Mouse (Mus musculus): ENCODE data around the gene Apbb2. TPM values are rescaled to one million over a fixed set of nuclear protein-coding genes. Genes with fewer than 3 reads are reported as not detected.

Apbb2 gene
- total and polyA plus RNA-seq, 3 experiments: 0.34 to 0.40 (median 0.34) TPM

DNA sequence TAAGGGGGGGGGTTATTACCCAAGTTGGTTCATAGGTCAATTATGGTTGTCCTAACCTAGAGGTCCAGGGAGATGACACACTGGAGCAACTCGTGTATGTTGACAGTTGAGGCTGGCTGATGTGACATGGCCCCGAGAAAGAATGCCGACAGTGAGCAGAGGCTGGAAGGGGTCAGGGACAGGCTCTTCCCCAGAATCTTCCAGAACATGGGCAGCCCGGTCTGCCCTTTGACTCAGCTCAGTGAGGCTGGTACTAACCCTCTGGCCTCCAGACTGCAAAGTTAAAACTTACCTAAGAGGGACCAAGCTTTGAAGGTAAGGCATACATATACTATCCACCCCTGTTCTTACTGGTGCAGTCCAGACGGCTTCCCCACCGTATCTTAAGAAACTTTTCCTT lies 268.0 kb downstream of the Apbb2 start:
- Histone ChIP-seq H3K27me3 (replicated peaks) (no peaks in the 10 kb centered on the region), H3K27ac (ENCODE audit: insufficient read depth, low read depth) (no peak overlapping the region), H3K9me3 (replicated peaks; ENCODE audit: low read length) (no peaks in the 10 kb centered on the region), H3K4me1 (ENCODE audit: control insufficient read depth in 1 of 2, insufficient read depth in 2 of 2) (peaks cover 14 to 30% of the 10 kb centered on the region in 2 experiments), H3K79me2 (replicated peaks; ENCODE audit: control insufficient read depth, extremely low read depth, insufficient read depth, poor library complexity, severe bottlenecking) (no peaks in the 10 kb centered on the region), H3K4me2 (ENCODE audit: insufficient read depth, low read depth, poor library complexity, severe bottlenecking) (no peak overlapping the region), H3K4me3 (replicated peaks in 1 of 3; ENCODE audit: low read depth in 2 of 3, low read length in 2 of 3, poor library complexity in 1 of 3) (no peak overlapping the region), H3K9ac (ENCODE audit: insufficient read depth, low read depth) (no peak overlapping the region), H3K36me3 (replicated peaks in 1 of 2; ENCODE audit: control insufficient read depth in 1 of 2, insufficient read depth in 1 of 2, low read length in 1 of 2) (no peaks in the 10 kb centered on the region)
- no peak for DNase-seq (ENCODE audit: extremely low read depth)
- in situ Hi-C loops (cut with MboI; ENCODE audit: low pct_ligation_motif_present, low pct_unique_long_range_greater_than_20kb, low sequenced_read_pairs) (no loop called here), dilution Hi-C loops (cut with MboI; ENCODE audit: extremely low pct_ligation_motif_present, extremely low pct_unique_long_range_greater_than_20kb, low sequenced_read_pairs) (no loop called here)
- TF ChIP-seq MAFK (IDR thresholded peaks at IDR 0.05; ENCODE audit: insufficient replicate concordance, low read length): no peak
- no peak for TF ChIP-seq USF2 (conservative IDR thresholded peaks at IDR 0.05; ENCODE audit: low read depth, low read length)
- no peak for TF ChIP-seq MAZ (IDR thresholded peaks at IDR 0.05; ENCODE audit: low read depth, low read length)
- TF ChIP-seq IRF4 (IDR thresholded peaks at IDR 0.05; ENCODE audit: low read depth, low read length): no peak
- TF ChIP-seq ZKSCAN1 (IDR thresholded peaks at IDR 0.05; ENCODE audit: borderline replicate concordance, low read depth, low read length): no peak
- TF ChIP-seq CTCF (conservative IDR thresholded peaks at IDR 0.05 in 1 of 2, IDR thresholded peaks at IDR 0.05 in 1 of 2; ENCODE audit: low read depth in 2 of 2, low read length in 2 of 2): no peak
- TF ChIP-seq JUND (conservative IDR thresholded peaks at IDR 0.05; ENCODE audit: low read depth, low read length): no peak
- TF ChIP-seq POLR2AphosphoS2 (IDR thresholded peaks at IDR 0.05; ENCODE audit: low read depth, low read length): no peak
- no peak for TF ChIP-seq ZC3H11A (IDR thresholded peaks at IDR 0.05; ENCODE audit: low read depth, low read length)
- TF ChIP-seq MXI1 (IDR thresholded peaks at IDR 0.05; ENCODE audit: low read depth, low read length): no peak
- TF ChIP-seq RAD21 (IDR thresholded peaks at IDR 0.05; ENCODE audit: low read depth, low read length): no peak
- TF ChIP-seq ZMIZ1 (IDR thresholded peaks at IDR 0.05; ENCODE audit: low read depth, low read length): no peak
- TF ChIP-seq EP300 (IDR thresholded peaks at IDR 0.05; ENCODE audit: low read length): no peak
- TF ChIP-seq RCOR1 (conservative IDR thresholded peaks at IDR 0.05; ENCODE audit: low read depth, low read length): no peak
- no peak for TF ChIP-seq E2F4 (IDR thresholded peaks at IDR 0.05; ENCODE audit: insufficient replicate concordance, low read depth, low read length)
- TF ChIP-seq CHD1 (IDR thresholded peaks at IDR 0.05; ENCODE audit: low read depth, low read length): no peak
- TF ChIP-seq ELF1 (IDR thresholded peaks at IDR 0.05; ENCODE audit: low read depth, low read length): no peak
- no peak for TF ChIP-seq USF1 (IDR thresholded peaks at IDR 0.05; ENCODE audit: low read depth, low read length)
- TF ChIP-seq MAX (IDR thresholded peaks at IDR 0.05; ENCODE audit: low read length): no peak
- TF ChIP-seq GABPA (IDR thresholded peaks at IDR 0.05; ENCODE audit: insufficient replicate concordance, low read depth, low read length): no peak

DNA sequence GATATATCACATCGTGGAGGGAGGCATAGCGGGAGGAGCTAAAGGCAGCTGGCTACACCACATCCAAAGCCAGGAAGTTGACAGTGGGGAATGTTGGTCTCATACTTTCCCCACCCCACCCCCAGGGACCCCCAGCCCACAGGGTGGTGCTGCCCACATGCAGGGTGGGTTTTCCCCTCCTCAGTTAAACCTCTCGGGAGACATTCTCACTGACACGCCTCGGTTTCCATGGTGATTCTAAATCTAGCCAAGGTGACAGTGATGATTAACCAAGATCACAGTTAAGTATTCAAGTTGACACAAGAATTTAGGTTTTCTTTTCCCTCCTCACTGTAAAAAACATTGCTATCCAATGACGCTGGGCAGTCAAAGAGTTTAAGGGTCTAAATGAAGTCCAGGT lies 270.2 kb downstream of the Apbb2 start:
- Histone ChIP-seq H3K27me3 (replicated peaks) (no peaks in the 10 kb centered on the region), H3K9me3 (replicated peaks; ENCODE audit: low read length) (no peaks in the 10 kb centered on the region), H3K4me1 (ENCODE audit: control insufficient read depth in 1 of 2, insufficient read depth in 2 of 2) (peaks cover 24 to 49% of the 10 kb centered on the region in 2 experiments), H3K4me2 (ENCODE audit: insufficient read depth, low read depth, poor library complexity, severe bottlenecking) (peak overlapping the region; percentile 30), H3K27ac (ENCODE audit: insufficient read depth, low read depth) (no peak overlapping the region), H3K79me2 (replicated peaks; ENCODE audit: control insufficient read depth, extremely low read depth, insufficient read depth, poor library complexity, severe bottlenecking) (no peaks in the 10 kb centered on the region), H3K4me3 (replicated peaks in 1 of 3; ENCODE audit: low read depth in 2 of 3, low read length in 2 of 3, poor library complexity in 1 of 3) (no peak overlapping the region), H3K9ac (ENCODE audit: insufficient read depth, low read depth) (no peak overlapping the region), H3K36me3 (replicated peaks in 1 of 2; ENCODE audit: control insufficient read depth in 1 of 2, insufficient read depth in 1 of 2, low read length in 1 of 2) (no peaks in the 10 kb centered on the region)
- DNase-seq (ENCODE audit: extremely low read depth): peak; percentile 73
- TF ChIP-seq RAD21 (IDR thresholded peaks at IDR 0.05; ENCODE audit: low read depth, low read length): no peak
- TF ChIP-seq ELF1 (IDR thresholded peaks at IDR 0.05; ENCODE audit: low read depth, low read length): 0 out of 2 replicates have a peak, but pooled peaks have one; percentile 14
- TF ChIP-seq CHD2 (IDR thresholded peaks at IDR 0.05; ENCODE audit: low read length): no peak
- TF ChIP-seq MAFK (IDR thresholded peaks at IDR 0.05; ENCODE audit: insufficient replicate concordance, low read length): no peak
- peak; percentile 35; the same call in 1 of the 2 replicates for TF ChIP-seq ETS1 (conservative IDR thresholded peaks at IDR 0.05; ENCODE audit: low read depth, low read length)
- no peak for TF ChIP-seq JUND (conservative IDR thresholded peaks at IDR 0.05; ENCODE audit: low read depth, low read length)
- TF ChIP-seq IRF4 (IDR thresholded peaks at IDR 0.05; ENCODE audit: low read depth, low read length): no peak
- TF ChIP-seq MEF2A (IDR thresholded peaks at IDR 0.05; ENCODE audit: borderline replicate concordance, low read depth, low read length): peak; percentile 63; the same call in 1 of the 2 replicates
- peak; percentile 16; the same call in 1 of the 2 replicates for TF ChIP-seq EP300 (IDR thresholded peaks at IDR 0.05; ENCODE audit: low read length)
- no peak for TF ChIP-seq ZC3H11A (IDR thresholded peaks at IDR 0.05; ENCODE audit: low read depth, low read length)
- in situ Hi-C loops (cut with MboI; ENCODE audit: low pct_ligation_motif_present, low pct_unique_long_range_greater_than_20kb, low sequenced_read_pairs) (no loop called here), dilution Hi-C loops (cut with MboI; ENCODE audit: extremely low pct_ligation_motif_present, extremely low pct_unique_long_range_greater_than_20kb, low sequenced_read_pairs) (no loop called here)

All from CH12.LX (cell line).